Mouse (Mus musculus): ENCODE results near the gene Sec13.
A peak's percentile ranks its signal among the peaks of the same experiment; 100 is the strongest.

DNA sequence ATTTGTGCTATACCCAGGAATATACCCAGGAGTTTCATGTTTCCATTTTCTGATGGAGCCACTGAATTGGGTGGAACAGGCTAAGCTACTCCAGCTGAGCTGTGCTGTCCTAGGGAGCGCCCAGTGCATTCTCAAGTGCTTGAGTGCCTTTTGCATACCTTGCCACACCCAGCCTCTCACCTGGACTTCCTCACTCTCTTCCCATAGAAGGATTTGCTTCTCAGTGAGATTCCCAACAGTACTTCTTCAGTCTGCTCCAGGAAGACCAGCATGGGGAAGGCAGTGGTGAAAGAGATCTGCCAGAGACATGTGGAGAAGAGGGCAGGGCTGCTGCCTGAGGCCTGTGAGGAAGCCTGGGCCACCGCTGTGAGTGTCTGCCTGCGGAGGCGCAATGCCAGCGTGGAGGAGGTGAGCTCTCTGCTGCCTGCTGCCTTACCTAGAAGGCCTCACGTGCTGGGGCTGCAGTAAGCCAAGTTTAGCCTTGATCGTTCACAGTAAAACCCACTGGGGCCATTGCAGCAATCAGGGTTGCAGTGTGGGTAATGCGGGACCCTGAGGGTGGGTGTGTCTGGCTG, 53.9 kb downstream of the Sec13 start:
- TF ChIP-seq CTCF (IDR thresholded peaks at IDR 0.05; ENCODE audit: low read depth): 0 out of 2 replicates have a peak, but pooled peaks have one; percentile 15
- no peak for TF ChIP-seq EP300 (optimal IDR thresholded peaks at IDR 0.05)
